Mouse (Mus musculus) heart, embryonic 14.5 days (tissue): ENCODE measurements at regions not wholly inside any gene's neighbourhood (a gene's known extent, or its start where the extent isn't known, plus 50 kb on each side); places are given as distances from the start of the nearest gene placed in this dataset.

ENCODE experiments used
- ATAC-seq: fragments of 200-750 bp; cut with Nextera tagmentation; 2 replicates; pipeline ENCODE4 v1.8.0; 2017; ENCODE audit warnings: low read depth, moderate TSS enrichment; ENCODE audit not compliant: insufficient number of reproducible peaks, insufficient read depth, low FRiP score
- H3K27ac ChIP-seq, 2 experiments: fragments of 200-500 bp in 1 of 2; fragments of 300-500 bp in 1 of 2; sonication (generic) in 1 of 2; replicated peaks in 1 of 2; 2 replicates each; pipeline ENCODE4 v1.5.1; 2012 to 2014; ENCODE audit warnings: low read depth in 2 of 2, low read length in 2 of 2, control low read depth in 1 of 2, mild to moderate bottlenecking in 1 of 2, mixed read lengths in 1 of 2; ENCODE audit not compliant: control insufficient read depth in 1 of 2, insufficient read depth in 1 of 2
- H3K27me3 ChIP-seq: fragments of 300-500 bp; sonication (generic); 2 replicates; pipeline ENCODE4 v1.6.1; 2014; ENCODE audit warnings: mild to moderate bottlenecking, low read length, control low read depth; ENCODE audit not compliant: control insufficient read depth, insufficient read depth
- H3K36me3 ChIP-seq: fragments of 300-500 bp; sonication (generic); 2 replicates; pipeline ENCODE4 v1.6.1; 2014; ENCODE audit warnings: mild to moderate bottlenecking, control low read depth, low read length, mixed read lengths; ENCODE audit not compliant: control insufficient read depth, insufficient read depth
- H3K4me1 ChIP-seq, 2 experiments: fragments of 200-500 bp in 1 of 2; fragments of 300-500 bp in 1 of 2; sonication (generic) in 1 of 2; 2 replicates each; pipeline ENCODE4 v1.6.1; 2012 to 2014; ENCODE audit warnings: low read length in 2 of 2, control low read depth in 1 of 2, mixed read lengths in 1 of 2; ENCODE audit not compliant: control insufficient read depth in 2 of 2, insufficient read depth in 2 of 2
- H3K4me2 ChIP-seq: fragments of 300-500 bp; sonication (generic); 2 replicates; pipeline ENCODE4 v1.6.1; 2014; ENCODE audit warnings: mild to moderate bottlenecking, low read length
- H3K4me3 ChIP-seq, 2 experiments: fragments of 200-500 bp in 1 of 2; fragments of 300-500 bp in 1 of 2; sonication (generic) in 1 of 2; 2 replicates each; pipeline ENCODE4 v1.5.1; 2012 to 2014; ENCODE audit warnings: low read length in 2 of 2, mild to moderate bottlenecking in 2 of 2, control low read depth in 1 of 2, low read depth in 1 of 2, moderate library complexity in 1 of 2; ENCODE audit not compliant: control insufficient read depth in 1 of 2, insufficient read depth in 1 of 2
- H3K9ac ChIP-seq: fragments of 300-500 bp; sonication (generic); 2 replicates; pipeline ENCODE4 v1.6.1; 2014; ENCODE audit warnings: mild to moderate bottlenecking, low read length
- H3K9me3 ChIP-seq: fragments of 300-500 bp; sonication (generic); 2 replicates; pipeline ENCODE4 v1.6.1; 2016; ENCODE audit warnings: low read length, control low read depth; ENCODE audit not compliant: control insufficient read depth
- WGBS: fragments of 180-500 bp; shearing (Covaris S2); extraction: QIAGEN DNeasy Blood & Tissue Kit; methylation state at CpG from one replicate; pipeline ENCODE4 v1.1.7; 2014; 5-methylcytosine and 5-hydroxymethylcytosine counted together

GRCm38 (mm10) chr3:102602766-102603165, 131.6 kb upstream of the Tspan2 start:
- no peaks in the 10 kb centered on the region for H3K4me1 ChIP-seq
- ATAC-seq = no peak
- H3K4me2 ChIP-seq = no peak overlapping the region
- H3K27ac ChIP-seq = no peak overlapping the region
- no peak overlapping the region for H3K4me3 ChIP-seq
- no peaks in the 10 kb centered on the region for H3K36me3 ChIP-seq
- no peaks in the 10 kb centered on the region for H3K27me3 ChIP-seq
- 86% methylated on average over 13 of the region's 13 CpGs for WGBS
- H3K9me3 ChIP-seq = no peaks in the 10 kb centered on the region
- no peak overlapping the region for H3K9ac ChIP-seq

GRCm38 (mm10) chr3:102605284-102605683, 129.0 kb upstream of the Tspan2 start:
- WGBS = 79% methylated on average over 2 of the region's 2 CpGs
- ATAC-seq = no peak
- no peaks in the 10 kb centered on the region for H3K4me1 ChIP-seq

GRCm38 (mm10) chr3:102610970-102611369, 123.4 kb upstream of the Tspan2 start:
- H3K4me2 ChIP-seq = no peak overlapping the region
- peaks cover 0 to 5% of the 10 kb centered on the region in 2 experiments; a peak in 2 of 4 replicates for H3K4me1 ChIP-seq
- no peaks in the 10 kb centered on the region for H3K9me3 ChIP-seq
- ATAC-seq = no peak
- H3K36me3 ChIP-seq = no peaks in the 10 kb centered on the region
- 36% methylated on average over 5 of the region's 5 CpGs for WGBS
- H3K4me3 ChIP-seq = no peak overlapping the region
- H3K27me3 ChIP-seq = no peaks in the 10 kb centered on the region
- H3K27ac ChIP-seq = no peak overlapping the region
- no peak overlapping the region for H3K9ac ChIP-seq

More at GRCm38 (mm10) chr3:102605284-102605683, 129.0 kb upstream of the Tspan2 start:
- no peak overlapping the region for H3K27ac ChIP-seq
- no peaks in the 10 kb centered on the region for H3K27me3 ChIP-seq
- H3K9ac ChIP-seq = no peak overlapping the region
- no peaks in the 10 kb centered on the region for H3K36me3 ChIP-seq
- no peak overlapping the region for H3K4me2 ChIP-seq
- no peaks in the 10 kb centered on the region for H3K9me3 ChIP-seq
- H3K4me3 ChIP-seq = no peak overlapping the region

GRCm38 (mm10) chr3:102611398-102612366, 122.6 kb upstream of the Tspan2 start:
- H3K36me3 ChIP-seq = no peaks in the 10 kb centered on the region
- no peaks in the 10 kb centered on the region for H3K27me3 ChIP-seq
- H3K4me3 ChIP-seq = no peak overlapping the region
- H3K4me1 ChIP-seq = peaks cover 0 to 5% of the 10 kb centered on the region in 2 experiments; a peak in 2 of 4 replicates
- 48% methylated on average over 18 of the region's 18 CpGs for WGBS
- no peak overlapping the region for H3K4me2 ChIP-seq
- H3K27ac ChIP-seq = no peak overlapping the region
- no peak overlapping the region for H3K9ac ChIP-seq
- H3K9me3 ChIP-seq = no peaks in the 10 kb centered on the region
- ATAC-seq = no peak

- no peak for ATAC-seq
- Histone ChIP-seq H3K36me3 (no peaks in the 10 kb centered on the region), H3K27ac (no peak overlapping the region), H3K9me3 (0 out of 2 replicates have a peak, but pooled peaks cover 3% of the 10 kb centered on the region), H3K27me3 (no peaks in the 10 kb centered on the region), H3K4me1 (no peaks in the 10 kb centered on the region), H3K4me3 (no peak overlapping the region), H3K9ac (no peak overlapping the region), H3K4me2 (no peak overlapping the region)
- WGBS = 71% methylated on average over 8 of the region's 8 CpGs
These were observed 114.5 kb upstream of the Tspan2 start for GRCm38 (mm10) chr3:102619666-102620377.

GRCm38 (mm10) chr3:102636076-102636475, 98.3 kb upstream of the Tspan2 start:
- Histone ChIP-seq H3K9me3 (no peaks in the 10 kb centered on the region), H3K4me2 (no peak overlapping the region), H3K9ac (no peak overlapping the region), H3K4me3 (no peak overlapping the region), H3K27me3 (no peaks in the 10 kb centered on the region; the same call in 1 of the 2 replicates), H3K4me1 (no peaks in the 10 kb centered on the region), H3K36me3 (no peaks in the 10 kb centered on the region), H3K27ac (no peak overlapping the region)
- ATAC-seq = no peak
- WGBS = 61% methylated on average over 4 of the region's 4 CpGs

- ATAC-seq = no peak
- H3K9me3 ChIP-seq = no peaks in the 10 kb centered on the region
- no peak overlapping the region for H3K27ac ChIP-seq
- H3K4me1 ChIP-seq = no peaks in the 10 kb centered on the region
- no peak overlapping the region for H3K4me3 ChIP-seq
- no peaks in the 10 kb centered on the region for H3K36me3 ChIP-seq
- no peaks in the 10 kb centered on the region; the same call in 1 of the 2 replicates for H3K27me3 ChIP-seq
- H3K9ac ChIP-seq = no peak overlapping the region
- H3K4me2 ChIP-seq = no peak overlapping the region
- WGBS = 69% methylated on average over 4 of the region's 4 CpGs
These were observed 97.7 kb upstream of the Tspan2 start for GRCm38 (mm10) chr3:102636674-102637073.
